Mouse (Mus musculus) CH12.LX (cell line): ENCODE results near the gene Alpk3.

Experiments
- CTCF ChIP-seq, 2 experiments: IDR thresholded peaks in 1 of 2; conservative IDR thresholded peaks in 1 of 2; 2 replicates each; pipeline ENCODE4 v1.5.1; 2011 to 2012; ENCODE audit warnings: low read depth in 2 of 2, low read length in 2 of 2, improper control_type of control experiment in 1 of 2, inconsistent platforms in 1 of 2, mild to moderate bottlenecking in 1 of 2, moderate library complexity in 1 of 2
- EP300 ChIP-seq: IDR thresholded peaks from 2 replicates; pipeline ENCODE4 v1.6.1; 2011; ENCODE audit warnings: low read length, improper control_type of control experiment
- JUN ChIP-seq: IDR thresholded peaks from 2 replicates; pipeline ENCODE4 v1.6.1; 2011; ENCODE audit warnings: low read depth, mild to moderate bottlenecking, low read length, improper control_type of control experiment, moderate library complexity; ENCODE audit not compliant: insufficient read depth
- MAX ChIP-seq: IDR thresholded peaks from 2 replicates; pipeline ENCODE4 v1.6.1; 2011; ENCODE audit warnings: low read length, improper control_type of control experiment
- NRF1 ChIP-seq: IDR thresholded peaks from 2 replicates; pipeline ENCODE4 v1.6.1; 2014; ENCODE audit warnings: low read depth, mild to moderate bottlenecking, inconsistent platforms, low read length, improper control_type of control experiment, moderate library complexity
- PAX5 ChIP-seq: IDR thresholded peaks from 2 replicates; pipeline ENCODE4 v1.6.1; 2012; ENCODE audit warnings: low read length, inconsistent platforms, mixed read lengths
- POLR2A ChIP-seq: IDR thresholded peaks from 2 replicates; pipeline ENCODE4 v1.6.1; 2011; ENCODE audit warnings: low read depth, mild to moderate bottlenecking, improper control_type of control experiment, low read length
- TBP ChIP-seq: conservative IDR thresholded peaks from 2 replicates; pipeline ENCODE4 v1.6.1; 2011; ENCODE audit warnings: low read depth, low read length, improper control_type of control experiment
- USF1 ChIP-seq: IDR thresholded peaks from 2 replicates; pipeline ENCODE4 v1.6.1; 2014; ENCODE audit warnings: low read depth, mild to moderate bottlenecking, inconsistent platforms, low read length, improper control_type of control experiment

DNA sequence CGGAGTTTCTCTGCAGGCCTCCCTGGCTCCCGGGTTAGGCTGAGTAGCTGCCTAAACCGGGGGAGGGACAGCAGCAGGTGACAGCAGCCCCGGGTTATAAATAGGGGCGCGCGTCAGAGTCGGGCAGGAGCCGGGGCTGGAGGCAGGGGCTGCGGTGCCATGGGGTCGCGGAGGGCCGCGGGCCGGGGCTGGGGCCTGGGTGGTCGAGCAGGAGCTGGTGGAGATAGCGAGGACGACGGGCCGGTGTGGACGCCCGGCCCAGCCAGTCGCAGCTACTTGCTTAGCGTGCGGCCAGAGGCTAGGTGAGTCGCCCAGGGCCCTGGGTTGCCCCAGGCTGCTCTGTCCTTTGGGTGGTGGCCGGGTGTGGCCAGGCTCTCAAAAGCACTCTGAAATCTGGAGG, at the start of gene Alpk3:
- TF ChIP-seq CTCF (conservative IDR thresholded peaks at IDR 0.05 in 1 of 2, IDR thresholded peaks at IDR 0.05 in 1 of 2; ENCODE audit: low read depth in 2 of 2, low read length in 2 of 2) = no peak
- no peak for TF ChIP-seq MAX
- TF ChIP-seq USF1 = no peak
- no peak for TF ChIP-seq JUN
- no peak for TF ChIP-seq POLR2A
- TF ChIP-seq NRF1 = no peak
- no peak for TF ChIP-seq EP300
- no peak for TF ChIP-seq PAX5
- no peak for TF ChIP-seq TBP
